Mouse (Mus musculus) limb, embryonic 14.5 days (tissue): ENCODE results near the gene Btnl2. TPM values are rescaled to one million over a fixed set of nuclear protein-coding genes. Genes with fewer than 3 reads are reported as not detected.

ENCODE experiments used
- ATAC-seq: fragments of 200-750 bp; cut with Nextera tagmentation; 2 replicates; pipeline ENCODE4 v1.8.0; 2017; ENCODE audit warnings: low read depth, moderate number of reproducible peaks, moderate TSS enrichment; ENCODE audit not compliant: low FRiP score
- DNase-seq: peaks from one replicate; pipeline ENCODE4 v3.0.0-alpha.2; 2015; ENCODE audit warnings: low spot score
- H3K27ac ChIP-seq: fragments of 300-500 bp; sonication (generic); replicated peaks from 2 replicates; pipeline ENCODE4 v1.5.1; 2014; ENCODE audit warnings: low read depth, mild to moderate bottlenecking, low read length, moderate library complexity, mixed read lengths
- H3K27me3 ChIP-seq: fragments of 300-500 bp; sonication (generic); 2 replicates; pipeline ENCODE4 v1.6.1; 2014; ENCODE audit warnings: low read length, mixed read lengths; ENCODE audit not compliant: control insufficient read depth, insufficient read depth
- H3K36me3 ChIP-seq: fragments of 300-500 bp; sonication (generic); 2 replicates; pipeline ENCODE4 v1.6.1; 2014; ENCODE audit warnings: mild to moderate bottlenecking, low read length, moderate library complexity, mixed read lengths; ENCODE audit not compliant: control insufficient read depth, insufficient read depth
- H3K4me1 ChIP-seq: fragments of 300-500 bp; sonication (generic); 2 replicates; pipeline ENCODE4 v1.6.1; 2014; ENCODE audit warnings: antibody characterized with exemption, low read length, mixed read lengths; ENCODE audit not compliant: control insufficient read depth, insufficient read depth
- H3K4me2 ChIP-seq: fragments of 300-500 bp; sonication (generic); replicated peaks from 2 replicates; pipeline ENCODE4 v1.6.1; 2014; ENCODE audit warnings: low read depth, mild to moderate bottlenecking, low read length, moderate library complexity; ENCODE audit not compliant: severe bottlenecking
- H3K4me3 ChIP-seq: fragments of 300-500 bp; sonication (generic); replicated peaks from 2 replicates; pipeline ENCODE4 v1.5.1; 2014; ENCODE audit warnings: low read length
- H3K9ac ChIP-seq: fragments of 300-500 bp; sonication (generic); 2 replicates; pipeline ENCODE4 v1.6.1; 2014; ENCODE audit warnings: mild to moderate bottlenecking, low read depth, low read length, moderate library complexity; ENCODE audit not compliant: severe bottlenecking
- H3K9me3 ChIP-seq: fragments of 300-500 bp; sonication (generic); 2 replicates; pipeline ENCODE4 v1.6.1; 2016; ENCODE audit warnings: low read length; ENCODE audit not compliant: control insufficient read depth
- POLR2A ChIP-seq: fragments of 200-500 bp; IDR thresholded peaks from 2 replicates; pipeline ENCODE4 v1.8.0; 2012; ENCODE audit warnings: inconsistent platforms, mild to moderate bottlenecking, moderate library complexity, borderline replicate concordance; ENCODE audit not compliant: insufficient read depth, insufficient read length; ENCODE audit errors: extremely low read depth
- WGBS: fragments of 180-500 bp; shearing (Covaris S2); extraction: QIAGEN DNeasy Blood & Tissue Kit; methylation state at CpG from one replicate; pipeline ENCODE4 v1.1.7; 2014; 5-methylcytosine and 5-hydroxymethylcytosine counted together
- polyA plus RNA-seq, 2 experiments: library from polyadenylated mRNA; depleted of rRNA in 1 of 2; stranded (reverse) in 1 of 2; unstranded in 1 of 2; fragments of >200 nt; fragmentation: Nextera tagmentation in 1 of 2; extraction: Ambion mirVana in 1 of 2; gene quantifications; 2 replicates each; pipeline versions ENCODE4 v1.2.1 to v1.2.3; 2012 to 2014

Gene Btnl2
- polyA plus RNA-seq (2012; rRNA removed) (0.14 TPM in 2 replicates), polyA plus RNA-seq (2014; fragmentation: Nextera tagmentation; extraction: Ambion mirVana) (0.07 and 0.11 TPM in 2 replicates)

DNA sequence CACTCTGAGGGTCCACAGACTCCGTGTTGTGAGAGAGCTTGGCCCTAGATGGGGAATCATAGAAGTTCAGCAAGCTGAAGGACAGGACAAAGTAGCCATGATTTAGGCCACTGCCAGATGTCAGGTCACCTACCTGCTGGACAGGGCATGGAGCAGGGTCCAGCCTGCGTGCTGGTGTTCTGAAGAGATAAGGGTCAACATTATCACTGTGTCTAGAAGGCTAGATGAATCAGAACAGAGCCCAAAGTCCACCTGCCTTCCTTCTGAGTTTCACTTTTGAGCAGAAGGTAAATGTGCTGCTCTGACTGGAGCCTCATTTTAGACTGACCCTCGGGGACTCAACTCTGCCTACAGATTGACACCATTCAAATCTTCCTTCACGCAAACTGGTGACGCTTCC, at the start of gene Btnl2:
Gene Btnl2, plus strand, starts transcription at position 284 of the 400 bp plus-strand sequence.
- Histone ChIP-seq H3K4me1 (no peaks in the 10 kb centered on the region), H3K4me2 (no peak within 1 kb of the TSS), H3K9me3 (no peaks in the 10 kb centered on the region), H3K27ac (no peak within 1 kb of the TSS), H3K9ac (no peak within 1 kb of the TSS), H3K4me3 (no peak within 1 kb of the TSS), H3K27me3 (no peaks in the 10 kb centered on the region), H3K36me3 (no peaks in the 10 kb centered on the region)
- DNase-seq, result no peak
- ATAC-seq, result no peak
- 84% methylated on average over 5 of the region's 5 CpGs for WGBS
- TF ChIP-seq POLR2A, result no peak

DNA sequence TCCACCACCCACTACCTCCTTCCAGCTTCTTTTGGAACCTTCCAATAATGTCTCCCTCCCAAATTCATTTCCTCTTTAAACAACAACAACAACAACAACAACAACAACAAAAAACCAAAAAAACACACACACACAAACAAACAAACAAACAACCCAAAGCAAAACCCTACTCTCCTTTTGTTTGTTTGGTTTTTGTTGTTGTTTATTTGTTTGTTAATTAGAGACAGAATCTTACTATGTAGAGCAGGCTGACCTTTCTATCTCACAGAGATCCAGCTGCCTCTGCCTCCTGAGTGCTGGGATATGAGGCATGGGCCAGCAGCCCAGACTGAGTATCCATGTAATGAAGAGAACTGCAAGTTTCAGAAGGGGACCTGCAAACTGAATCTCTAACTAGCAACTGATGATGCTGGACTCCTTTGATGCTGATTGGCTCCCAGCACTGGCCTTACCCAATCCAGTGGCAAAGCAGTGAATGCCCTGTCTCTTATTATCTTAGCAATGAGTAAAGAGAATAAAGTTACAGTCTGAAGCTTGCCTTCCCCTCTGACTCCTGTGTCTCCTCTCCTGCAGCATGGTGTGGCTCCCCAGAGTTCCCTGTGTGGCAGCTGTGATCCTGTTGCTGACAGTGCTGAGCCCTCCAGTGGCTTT, 49.1 kb upstream of the Btnl2 start, which contains the start of gene H2-Eb1:
Gene H2-Eb1, plus strand, starts transcription at position 488 of the 651 bp plus-strand sequence.
- no peak within 1 kb of the TSS for H3K4me2 ChIP-seq
- H3K9ac ChIP-seq, result no peak within 1 kb of the TSS
- no peak within 1 kb of the TSS for H3K4me3 ChIP-seq
- H3K27ac ChIP-seq, result no peak within 1 kb of the TSS
- peak; percentile 91 for DNase-seq
- H3K9me3 ChIP-seq, result no peaks in the 10 kb centered on the region
- no peaks in the 10 kb centered on the region for H3K4me1 ChIP-seq
- peak; percentile 84 for ATAC-seq
- no peaks in the 10 kb centered on the region for H3K27me3 ChIP-seq
- no peaks in the 10 kb centered on the region for H3K36me3 ChIP-seq
- TF ChIP-seq POLR2A, result no peak

DNA sequence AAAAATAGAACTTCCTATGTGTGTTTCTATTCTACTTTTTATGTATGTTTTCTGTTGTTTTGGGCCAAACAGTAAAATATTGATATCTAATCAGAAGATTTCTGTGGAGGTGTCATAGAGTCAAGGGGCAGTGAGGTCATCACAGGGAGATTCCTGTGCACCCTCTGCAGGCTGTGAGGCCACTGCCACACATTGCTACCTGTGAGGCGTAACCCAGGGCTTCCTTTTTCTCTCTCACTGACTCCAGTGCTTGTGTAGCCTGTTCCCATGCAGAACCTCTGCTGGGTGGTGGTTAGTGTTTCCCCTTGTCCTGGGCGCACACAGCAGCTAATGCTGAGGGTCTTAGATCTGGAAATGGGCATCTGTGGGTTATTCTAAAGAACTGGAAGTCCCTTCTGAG, 48.2 kb upstream of the Btnl2 start:
- 87% methylated on average over 2 of the region's 2 CpGs for WGBS

DNA sequence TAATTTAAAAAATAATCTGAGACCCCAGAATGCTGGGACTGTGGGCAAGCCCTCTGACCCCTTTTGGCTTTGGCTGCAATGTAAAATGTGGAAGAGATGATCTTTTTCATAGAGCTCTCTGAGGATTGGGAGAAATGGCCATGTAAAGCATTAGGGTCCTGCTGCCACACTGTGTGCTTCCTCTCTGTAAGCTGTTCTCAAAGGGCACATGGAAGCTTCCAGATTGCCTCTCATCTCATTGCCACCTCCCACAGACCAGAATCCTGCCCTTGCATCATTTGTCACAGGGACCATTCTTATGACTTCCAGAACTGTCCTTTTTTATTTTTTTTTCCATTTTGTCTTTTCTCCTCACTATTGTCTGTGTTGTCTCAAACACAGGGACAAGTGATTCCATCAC, 47.4 kb upstream of the Btnl2 start:
- ATAC-seq, result no peak
- Histone ChIP-seq H3K4me3 (no peak overlapping the region), H3K36me3 (no peaks in the 10 kb centered on the region), H3K4me1 (no peaks in the 10 kb centered on the region), H3K4me2 (no peak overlapping the region), H3K27ac (no peak overlapping the region), H3K9me3 (no peaks in the 10 kb centered on the region), H3K27me3 (no peaks in the 10 kb centered on the region), H3K9ac (no peak overlapping the region)
- DNase-seq, result no peak
- TF ChIP-seq POLR2A, result no peak

More for the DNA sequence above, 48.2 kb upstream of the Btnl2 start:
- ATAC-seq, result no peak
- no peaks in the 10 kb centered on the region for H3K9me3 ChIP-seq
- H3K9ac ChIP-seq, result no peak overlapping the region
- H3K27me3 ChIP-seq, result no peaks in the 10 kb centered on the region
- H3K36me3 ChIP-seq, result no peaks in the 10 kb centered on the region
- no peaks in the 10 kb centered on the region for H3K4me1 ChIP-seq
- DNase-seq, result no peak
- H3K4me3 ChIP-seq, result no peak overlapping the region
- no peak overlapping the region for H3K27ac ChIP-seq
- TF ChIP-seq POLR2A, result no peak
- no peak overlapping the region for H3K4me2 ChIP-seq

DNA sequence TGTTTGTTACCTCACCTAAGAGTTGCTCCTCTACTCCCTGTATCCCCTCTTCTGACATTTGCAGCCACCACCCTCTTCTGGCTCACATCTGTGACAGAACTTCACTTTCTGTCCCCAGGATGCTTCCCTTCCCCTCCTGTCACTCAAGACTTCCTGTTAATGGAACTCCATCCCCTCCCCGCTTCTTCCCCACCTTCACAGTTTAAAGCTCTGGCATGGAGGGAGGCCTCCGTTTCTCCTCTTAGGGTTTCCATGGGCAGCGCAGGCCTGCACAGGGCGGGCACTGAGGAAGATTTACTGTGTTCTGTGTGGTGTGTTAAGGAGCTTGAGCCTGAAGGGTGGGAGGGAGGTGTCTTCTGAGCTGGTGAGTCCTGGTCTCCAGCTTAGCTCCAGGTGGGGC, 46.5 kb upstream of the Btnl2 start:
- H3K4me1 ChIP-seq, result no peaks in the 10 kb centered on the region
- H3K9ac ChIP-seq, result no peak overlapping the region
- H3K27me3 ChIP-seq, result no peaks in the 10 kb centered on the region
- no peak overlapping the region for H3K4me3 ChIP-seq
- H3K27ac ChIP-seq, result no peak overlapping the region
- TF ChIP-seq POLR2A, result no peak
- H3K9me3 ChIP-seq, result no peaks in the 10 kb centered on the region
- ATAC-seq (no peak), DNase-seq (no peak)
- no peak overlapping the region for H3K4me2 ChIP-seq
- no peaks in the 10 kb centered on the region for H3K36me3 ChIP-seq
- WGBS, result 71% methylated on average over 4 of the region's 4 CpGs
